Mouse (Mus musculus) retina, embryonic 14.5 days (tissue): ENCODE results near the gene Tagap.

ENCODE experiments used
- DNase-seq: peaks from one replicate; pipeline ENCODE4 v3.0.0-alpha.2; 2015; ENCODE audit warnings: low spot score

Tagap gene

GRCm38 (mm10) chr17:7925413-7926160 is at the start of gene Tagap:
TSS of gene Tagap (plus strand) at chr17:7926000.
- no peak for DNase-seq

- DNase-seq = no peak
Observed at GRCm38 (mm10) chr17:7876541-7876940, 49.3 kb upstream of the Tagap start.

DNA sequence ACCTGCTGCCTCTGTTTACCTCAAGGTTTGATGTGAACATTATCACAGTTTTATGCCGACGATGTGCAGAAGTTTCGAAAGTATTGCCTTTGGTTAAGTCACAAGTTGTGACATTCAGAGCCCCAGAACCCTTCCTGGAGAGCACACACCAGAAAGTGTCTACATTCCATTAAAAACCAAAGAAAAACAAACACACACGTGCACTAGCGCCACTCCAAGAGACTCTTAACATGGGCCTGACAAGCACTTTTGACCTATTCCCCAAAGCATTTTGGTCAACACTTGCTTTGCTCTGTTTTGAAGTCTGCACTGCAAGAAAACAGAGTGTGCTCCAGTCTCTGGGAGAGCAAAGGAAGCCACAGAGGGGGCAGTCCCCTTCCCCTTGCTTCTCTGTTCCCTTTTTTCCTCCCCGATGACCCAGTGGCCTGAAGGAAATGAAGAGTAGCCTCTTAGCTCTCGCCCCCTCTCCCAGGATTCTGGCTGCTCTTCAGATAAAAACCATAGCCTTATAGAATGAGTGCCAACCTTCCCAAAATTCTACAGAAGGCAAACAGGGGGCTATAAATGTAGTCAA is 48.5 kb upstream of the Tagap start:
- no peak for DNase-seq

DNA sequence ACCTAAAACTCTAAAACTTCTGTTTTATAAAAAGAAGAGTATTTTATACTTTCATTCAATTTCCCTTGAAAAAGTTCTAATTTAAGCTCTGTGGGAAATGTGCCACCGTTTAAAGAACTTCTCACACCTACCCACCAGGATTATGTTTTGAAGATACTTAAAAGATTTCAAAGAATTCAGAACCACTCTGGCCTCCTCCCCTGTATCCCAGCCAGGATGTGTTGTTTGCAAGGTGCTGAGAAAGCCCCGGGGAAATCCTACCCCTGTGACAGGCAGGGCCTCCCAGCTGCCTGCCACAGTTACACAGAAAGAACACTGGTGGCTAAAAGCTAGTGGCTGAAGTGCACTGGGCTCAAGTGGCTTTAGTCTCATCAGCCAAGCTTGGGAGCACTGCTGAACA is 47.9 kb upstream of the Tagap start:
- DNase-seq = no peak

DNA sequence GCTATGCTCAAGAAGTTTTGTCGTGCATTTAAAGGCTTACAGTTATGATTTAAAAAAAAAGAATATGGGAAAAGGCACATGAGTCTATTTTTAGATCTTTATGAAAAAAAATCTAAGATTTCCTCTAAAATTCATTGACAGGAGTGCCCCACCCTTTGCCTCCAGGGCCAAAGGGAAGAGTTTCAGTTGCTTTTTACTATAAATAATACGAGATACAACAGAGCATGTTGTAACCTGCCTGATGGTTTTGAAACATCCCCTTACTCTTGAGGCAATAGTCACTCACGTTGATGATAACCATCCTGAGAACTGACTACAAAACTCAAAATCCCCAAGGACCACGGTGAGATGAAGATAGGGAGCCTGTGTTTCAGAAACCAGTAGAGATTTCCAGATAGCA is 46.3 kb upstream of the Tagap start:
- no peak for DNase-seq

DNA sequence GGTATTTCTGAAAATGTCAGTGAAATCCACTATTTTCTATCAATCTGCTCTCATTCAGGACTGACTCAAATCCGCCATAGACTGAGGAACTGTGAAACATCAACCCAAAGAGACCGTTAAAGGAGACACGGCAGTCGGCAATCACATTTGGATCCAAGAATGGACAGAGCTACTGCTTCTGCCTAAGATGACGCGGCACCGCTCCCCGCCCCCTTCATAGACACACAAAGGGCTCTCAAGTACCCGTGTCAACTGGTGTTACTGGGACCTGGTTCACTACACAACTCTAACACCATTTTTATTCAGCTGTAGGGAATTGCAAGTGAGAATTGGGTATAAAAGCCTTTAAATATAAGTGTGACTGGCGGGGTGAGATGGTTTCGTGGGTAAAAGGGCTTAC is 42.7 kb upstream of the Tagap start:
- no peak for DNase-seq

DNA sequence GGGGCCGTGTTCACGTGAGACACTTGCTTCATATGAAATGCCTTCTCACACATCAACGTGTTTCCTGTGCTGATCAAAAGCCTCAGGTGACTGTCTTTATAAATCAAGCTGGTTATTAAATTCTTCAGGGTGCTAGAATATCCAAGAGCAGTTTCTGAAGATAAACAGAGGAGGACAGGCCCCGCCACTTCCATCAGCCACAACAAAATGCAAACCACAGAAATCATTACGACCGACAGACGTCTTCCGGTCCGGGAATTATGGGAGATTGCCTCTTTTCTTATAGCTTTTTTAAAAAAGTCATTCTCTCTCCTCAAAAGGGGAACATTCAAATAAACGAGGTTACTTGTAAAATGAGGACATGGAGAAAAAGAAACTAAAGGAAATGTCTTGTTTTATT is 41.2 kb upstream of the Tagap start:
- no peak for DNase-seq

GRCm38 (mm10) chr17:7887071-7887815 is 38.6 kb upstream of the Tagap start:
- DNase-seq = no peak

DNA sequence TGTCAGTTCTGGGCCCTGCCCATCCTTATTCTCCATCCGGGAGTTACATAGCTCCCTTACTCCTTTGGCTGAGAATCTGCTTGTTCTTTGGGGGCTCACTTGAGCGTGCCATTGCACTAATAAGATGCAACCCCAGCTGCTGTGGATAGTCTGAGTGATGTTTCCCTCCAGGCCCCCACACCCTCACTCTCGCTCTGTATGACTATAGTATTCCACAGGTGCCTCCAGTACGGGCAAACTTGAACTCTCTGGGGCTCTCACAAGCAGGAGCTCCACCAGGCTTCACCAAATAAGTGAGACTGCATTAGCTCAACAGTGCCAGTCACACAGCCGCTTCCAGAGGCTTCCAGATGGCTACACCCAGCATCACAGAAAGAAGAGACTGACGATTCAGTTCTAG is 37.5 kb upstream of the Tagap start:
- DNase-seq = no peak

- DNase-seq = no peak
Observed at GRCm38 (mm10) chr17:7889026-7889425, 36.8 kb upstream of the Tagap start.

- DNase-seq = no peak
Observed at GRCm38 (mm10) chr17:7892676-7893075, 33.1 kb upstream of the Tagap start.

DNA sequence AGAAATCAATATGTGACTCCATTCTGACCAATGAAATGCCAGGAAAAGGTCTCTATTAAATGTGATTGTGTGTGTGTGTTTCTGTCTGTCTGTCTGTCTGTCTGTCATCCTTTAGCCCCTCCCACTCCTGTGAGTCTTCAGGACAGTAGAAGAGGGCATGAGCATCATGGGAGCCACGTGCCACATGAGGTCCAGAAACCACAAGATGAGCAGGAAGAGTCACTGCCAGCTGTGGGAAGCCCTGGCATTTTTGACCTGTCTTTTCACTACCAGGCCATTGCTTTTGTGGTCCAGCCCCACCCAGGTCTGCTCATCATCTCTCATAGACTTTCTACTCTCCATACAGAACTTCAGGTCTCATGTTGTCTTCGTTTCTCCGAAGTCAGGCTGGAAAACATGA is 31.7 kb upstream of the Tagap start:
- no peak for DNase-seq

- DNase-seq = no peak
Observed at GRCm38 (mm10) chr17:7896047-7896635, 29.7 kb upstream of the Tagap start.

- DNase-seq = no peak
Observed at GRCm38 (mm10) chr17:7897120-7897519, 28.7 kb upstream of the Tagap start.

DNA sequence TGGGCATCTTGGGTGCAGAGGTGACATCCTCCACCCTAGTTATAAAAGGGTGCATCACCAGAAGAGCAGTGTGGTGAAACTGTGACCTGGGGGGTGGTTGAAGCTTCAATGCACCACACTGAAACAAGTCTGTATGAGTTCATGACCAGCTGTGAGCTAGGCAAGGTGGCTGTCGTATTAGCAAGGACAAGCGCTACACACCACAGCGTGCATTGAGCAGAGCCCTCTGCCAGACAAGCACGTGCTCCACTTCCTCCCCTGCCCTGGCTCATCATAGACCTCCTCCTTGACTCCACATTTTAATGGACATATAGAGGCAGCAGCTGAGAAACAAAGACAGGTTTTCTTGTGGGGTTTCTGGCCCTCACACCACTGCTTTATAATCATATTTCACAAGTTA is 28.0 kb upstream of the Tagap start:
- DNase-seq = no peak

DNA sequence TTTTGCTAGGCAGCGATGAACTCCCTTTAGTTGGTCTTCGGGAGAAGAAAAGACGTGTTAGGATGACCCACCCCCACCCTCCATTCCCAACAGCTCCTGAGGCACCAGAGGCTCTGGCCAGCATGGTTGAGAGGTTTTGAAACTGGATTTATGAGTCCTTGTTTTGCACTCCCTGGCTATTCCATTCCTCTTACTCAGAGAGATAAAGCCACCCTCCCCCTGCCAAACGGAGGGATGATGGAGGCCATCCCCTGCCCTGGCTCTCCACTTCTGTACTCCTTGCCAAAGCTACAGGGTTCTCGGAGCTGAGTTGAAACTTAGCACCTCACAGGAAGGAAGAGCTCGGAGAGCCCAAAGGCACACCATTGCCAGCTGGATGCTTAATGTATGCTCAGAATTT is 26.6 kb upstream of the Tagap start:
- DNase-seq = no peak

DNA sequence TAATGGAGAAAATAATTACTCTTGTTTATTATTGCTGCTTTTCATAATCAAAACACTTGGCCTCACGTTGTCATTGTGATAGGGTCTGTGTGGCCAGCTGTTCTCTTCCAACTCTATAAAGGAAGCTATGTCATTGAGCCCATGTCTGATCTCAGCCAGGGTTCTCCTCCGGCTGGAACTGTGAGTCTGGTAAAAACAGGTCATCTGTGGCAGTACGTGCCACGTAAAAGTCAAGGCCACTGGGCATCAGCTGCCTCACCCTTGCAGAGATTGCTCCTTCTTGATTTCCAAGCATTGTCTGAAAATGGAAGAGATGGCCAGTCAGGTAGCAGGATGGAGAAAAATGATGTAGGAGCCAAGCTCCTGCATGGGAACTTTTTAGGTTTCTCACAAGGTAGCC is 25.8 kb upstream of the Tagap start:
- DNase-seq = no peak

GRCm38 (mm10) chr17:7901536-7901935 is 24.3 kb upstream of the Tagap start:
- no peak for DNase-seq

- no peak for DNase-seq
Observed at GRCm38 (mm10) chr17:7902362-7902761, 23.4 kb upstream of the Tagap start.

- DNase-seq = no peak
Observed at GRCm38 (mm10) chr17:7904992-7905391, 20.8 kb upstream of the Tagap start.

- peak; percentile 21 for DNase-seq
Observed at GRCm38 (mm10) chr17:7905936-7906685, 19.7 kb upstream of the Tagap start.

GRCm38 (mm10) chr17:7914596-7915227 is 11.1 kb upstream of the Tagap start:
- no peak for DNase-seq
